Mouse (Mus musculus) olfactory bulb, adult 2 months (tissue): ENCODE data around the gene Bud23. TPM values are rescaled to one million over a fixed set of nuclear protein-coding genes. Genes with fewer than 3 reads are reported as not detected.

ENCODE experiments used
- H3K27ac ChIP-seq: fragments of 200-500 bp; 2 replicates; pipeline ENCODE4 v1.5.1; 2012; ENCODE audit warnings: low read depth, low read length; ENCODE audit not compliant: insufficient read depth
- H3K4me1 ChIP-seq: fragments of 200-500 bp; 2 replicates; pipeline ENCODE4 v1.6.1; 2012; ENCODE audit warnings: low read length; ENCODE audit not compliant: control insufficient read depth, insufficient read depth
- H3K4me3 ChIP-seq: fragments of 200-500 bp; 2 replicates; pipeline ENCODE4 v1.5.1; 2012; ENCODE audit warnings: mild to moderate bottlenecking, low read depth, low read length, moderate library complexity; ENCODE audit not compliant: insufficient read depth
- CTCF ChIP-seq: fragments of 200-500 bp; IDR thresholded peaks from 2 replicates; pipeline ENCODE4 v1.5.1; 2012; ENCODE audit warnings: low read depth, mild to moderate bottlenecking, low read length, moderate library complexity; ENCODE audit not compliant: insufficient read depth
- POLR2A ChIP-seq: fragments of 200-500 bp; IDR thresholded peaks from 2 replicates; pipeline ENCODE4 v1.6.1; 2012; ENCODE audit warnings: mild to moderate bottlenecking, low read depth, low read length, moderate library complexity; ENCODE audit not compliant: insufficient read depth
- WGBS: fragments of 180-500 bp; shearing (Covaris S2); methylation state at CpG from one replicate; pipeline ENCODE4 v1.1.7; 2018; 5-methylcytosine and 5-hydroxymethylcytosine counted together
- polyA plus RNA-seq: library from polyadenylated mRNA; stranded (reverse); fragments of >200 nt; gene quantifications from 2 replicates; pipeline ENCODE4 v1.2.4, GENCODE M21; 2012; ENCODE audit warnings: low replicate concordance; ENCODE audit not compliant: missing spikeins, insufficient read depth, insufficient read length

Gene Bud23
- polyA plus RNA-seq, 1 experiment: not detected

GRCm38 (mm10) chr5:135032581-135032980, 32.2 kb downstream of the Bud23 start:
- TF ChIP-seq POLR2A: no peak
- TF ChIP-seq CTCF: no peak
- H3K4me1 ChIP-seq: peaks cover 22% of the 10 kb centered on the region
- no peak overlapping the region for H3K4me3 ChIP-seq
- no peak overlapping the region for H3K27ac ChIP-seq
- WGBS: 91% methylated on average over 5 of the region's 5 CpGs

GRCm38 (mm10) chr5:135029007-135029854, 35.5 kb downstream of the Bud23 start:
- Histone ChIP-seq H3K4me1 (peaks cover 21% of the 10 kb centered on the region), H3K4me3 (no peak overlapping the region), H3K27ac (no peak overlapping the region)
- TF ChIP-seq CTCF: no peak
- no peak for TF ChIP-seq POLR2A
- 56% methylated on average over 18 of the region's 18 CpGs for WGBS

GRCm38 (mm10) chr5:135025899-135026298, 38.9 kb downstream of the Bud23 start:
- 17% methylated on average over 7 of the region's 7 CpGs for WGBS
- Histone ChIP-seq H3K27ac (no peak overlapping the region), H3K4me3 (no peak overlapping the region), H3K4me1 (peaks cover 25% of the 10 kb centered on the region)
- TF ChIP-seq CTCF: no peak
- TF ChIP-seq POLR2A: no peak

GRCm38 (mm10) chr5:135024665-135025224, 40.0 kb downstream of the Bud23 start:
- TF ChIP-seq CTCF (no peak), POLR2A (no peak)
- Histone ChIP-seq H3K27ac (no peak overlapping the region), H3K4me3 (no peak overlapping the region), H3K4me1 (peaks cover 25% of the 10 kb centered on the region)
- WGBS: 75% methylated on average over 11 of the region's 11 CpGs

DNA sequence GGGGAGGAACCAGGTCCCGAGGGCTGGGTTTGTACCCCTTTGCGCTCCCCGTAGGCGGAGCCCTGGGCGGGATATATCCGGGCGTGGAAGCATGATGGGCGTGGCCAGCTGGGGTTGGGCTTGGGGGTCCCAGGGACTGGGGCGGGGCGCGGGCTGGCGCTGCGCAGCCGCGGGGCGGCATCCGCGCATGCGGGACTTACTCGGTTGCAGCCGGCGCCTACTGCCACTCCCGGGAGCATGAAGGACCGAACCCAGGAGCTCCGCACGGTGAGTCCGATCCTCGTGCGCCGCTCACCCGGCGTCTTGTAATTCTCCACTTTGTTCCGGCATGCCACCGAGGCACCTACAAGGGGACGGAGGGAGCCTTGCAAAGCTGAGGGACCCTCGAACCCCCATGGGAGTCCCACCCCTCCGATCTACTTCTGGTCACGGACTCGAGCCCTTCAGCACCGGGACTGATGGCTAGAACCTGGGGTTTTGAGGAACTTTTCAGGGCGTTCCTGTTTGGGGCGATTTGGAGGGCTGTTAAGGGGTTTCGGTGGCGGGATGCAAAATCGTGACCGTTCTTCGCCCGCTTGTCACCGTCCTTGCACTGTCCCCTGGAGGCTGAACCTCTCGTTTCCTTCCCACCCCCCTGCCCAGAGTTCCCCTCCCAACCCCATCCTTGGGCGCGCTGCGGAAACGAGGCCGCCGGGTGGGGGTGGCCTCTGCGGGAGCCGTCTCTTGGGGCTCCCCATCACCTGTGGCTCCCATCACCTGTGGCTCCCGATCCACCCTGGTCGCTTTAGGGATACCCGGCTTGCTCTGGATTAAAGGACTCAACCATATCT, 41.2 kb downstream of the Bud23 start, which contains the start of gene Stx1a:
Gene Stx1a, plus strand, starts transcription at position 139 of the 830 bp plus-strand sequence.
- H3K27ac ChIP-seq: no peak within 1 kb of the TSS
- under 1% methylated on average over 61 of the region's 61 CpGs for WGBS

DNA sequence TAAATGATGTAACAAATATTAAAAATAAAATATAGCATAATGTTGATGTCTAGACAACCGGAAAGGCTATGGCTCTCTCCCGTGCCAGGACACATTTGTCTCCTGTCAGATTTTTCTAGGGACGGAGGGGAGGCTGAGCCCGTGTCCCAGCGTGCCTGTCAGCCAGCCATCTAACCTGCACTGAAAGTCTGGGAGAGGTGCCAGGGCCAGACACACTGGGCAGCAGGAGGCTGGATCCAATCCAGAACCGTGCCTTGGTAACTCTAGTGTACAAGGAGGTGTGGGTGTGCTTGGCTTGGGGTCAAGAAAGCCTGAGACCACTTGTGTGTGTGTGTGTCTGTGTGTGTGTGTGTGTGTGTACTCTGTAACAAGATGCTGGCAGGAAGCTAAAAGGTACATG, 42.9 kb downstream of the Bud23 start:
- H3K4me1 ChIP-seq: peaks cover 16% of the 10 kb centered on the region
- WGBS: 30% methylated on average over 6 of the region's 6 CpGs
- no peak for TF ChIP-seq CTCF
- TF ChIP-seq POLR2A: no peak
- no peak overlapping the region for H3K27ac ChIP-seq
- no peak overlapping the region for H3K4me3 ChIP-seq

More for the DNA sequence above, 41.2 kb downstream of the Bud23 start, which contains the start of gene Stx1a:
- H3K4me3 ChIP-seq: peak within 1 kb of the TSS; percentile 79
- TF ChIP-seq POLR2A (peak; percentile 40; the same call in 1 of the 2 replicates), CTCF (no peak)
- H3K4me1 ChIP-seq: peaks cover 17% of the 10 kb centered on the region

DNA sequence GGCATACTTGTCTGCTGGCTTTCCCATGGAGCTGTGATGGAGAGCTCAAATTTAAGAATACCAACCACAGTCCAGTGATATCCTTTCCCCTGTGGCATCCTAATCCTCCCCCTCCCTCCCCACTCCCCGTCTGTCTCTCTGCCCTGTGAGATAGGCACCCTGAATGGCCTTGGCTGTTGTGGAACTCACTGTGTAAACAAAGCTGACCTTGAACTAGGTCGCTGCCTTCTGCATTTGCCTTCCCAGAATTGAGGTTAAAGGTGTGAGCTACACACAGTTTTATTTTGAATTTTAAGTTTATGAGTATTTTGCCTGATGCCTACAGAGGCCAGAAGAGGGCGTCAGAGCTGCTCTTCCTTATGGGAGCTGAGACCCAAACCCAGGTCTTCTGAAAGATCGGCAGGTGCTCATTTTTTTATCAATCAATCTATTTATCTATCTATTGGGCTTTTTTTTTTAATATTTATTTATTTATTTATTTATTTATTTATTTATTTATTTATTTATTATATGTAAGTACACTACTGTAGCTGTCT, 48.5 kb downstream of the Bud23 start:
- Histone ChIP-seq H3K4me3 (no peak overlapping the region), H3K27ac (no peak overlapping the region), H3K4me1 (peaks cover 12% of the 10 kb centered on the region)
- WGBS: 55% methylated on average over 4 of the region's 4 CpGs
- TF ChIP-seq CTCF (no peak), POLR2A (no peak)

DNA sequence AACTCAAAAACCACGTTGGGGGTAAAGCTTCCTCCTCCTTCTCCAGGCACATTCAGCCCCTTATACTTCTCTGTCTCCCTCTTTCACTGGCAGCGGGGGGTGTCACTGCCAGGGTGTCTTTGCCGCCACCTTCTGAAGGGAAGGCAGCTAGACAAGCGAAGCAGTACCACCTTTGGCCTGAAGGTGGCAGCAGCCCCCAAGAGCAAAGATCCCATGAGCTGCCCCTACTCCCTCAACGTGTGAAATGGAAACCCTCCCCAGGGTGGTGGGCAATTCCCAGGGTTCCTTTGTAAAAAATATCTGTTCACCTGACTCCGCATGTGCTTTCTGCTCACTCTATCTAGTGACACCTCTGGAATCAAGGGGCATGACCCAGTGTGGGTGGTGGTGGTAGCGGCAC, 49.3 kb downstream of the Bud23 start:
- H3K27ac ChIP-seq: no peak overlapping the region
- WGBS: 13% methylated on average over 7 of the region's 7 CpGs
- peak; percentile 86 for TF ChIP-seq CTCF
- no peak for TF ChIP-seq POLR2A
- H3K4me1 ChIP-seq: peaks cover 20% of the 10 kb centered on the region
- no peak overlapping the region for H3K4me3 ChIP-seq
